Mouse (Mus musculus): ENCODE measurements at regions not wholly inside any gene's neighbourhood (a gene's known extent, or its start where the extent isn't known, plus 50 kb on each side); places are given as distances from the start of the nearest gene placed in this dataset. TPM values are rescaled to one million over a fixed set of nuclear protein-coding genes. Genes with fewer than 3 reads are reported as not detected.

DNA sequence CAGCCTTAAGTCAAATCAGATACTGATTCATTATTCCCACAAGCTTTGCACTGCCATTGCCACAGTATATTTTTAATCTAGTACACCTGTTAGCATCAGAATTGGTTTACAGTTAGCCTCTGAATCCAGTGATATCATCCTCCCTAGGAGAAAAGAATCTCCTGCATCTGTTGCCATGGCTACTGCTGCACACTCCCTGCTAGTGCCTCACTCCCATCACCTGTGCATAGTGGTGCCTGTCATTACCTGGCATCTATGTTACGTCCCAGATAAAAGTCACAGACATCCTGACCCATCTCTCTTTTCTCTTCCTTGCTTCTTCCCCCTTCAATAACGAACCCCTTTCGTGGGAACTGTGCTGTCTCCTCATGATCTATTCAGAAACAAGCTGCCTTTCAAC is 256.4 kb upstream of the Slitrk5 start:
- no peaks in the 10 kb centered on the region for H3K9me3 ChIP-seq (ENCODE audit: low read length)
- TF ChIP-seq CTCF (IDR thresholded peaks at IDR 0.05), result no peak
- H3K36me3 ChIP-seq (ENCODE audit: insufficient read depth, low read length), result no peaks in the 10 kb centered on the region
- H3K27ac ChIP-seq (ENCODE audit: low read depth, low read length), result no peak overlapping the region
- H3K27me3 ChIP-seq (ENCODE audit: insufficient read depth, low read length), result no peaks in the 10 kb centered on the region
- no peak overlapping the region for H3K9ac ChIP-seq (replicated peaks; ENCODE audit: low read length, poor library complexity, severe bottlenecking)
- H3K4me1 ChIP-seq (ENCODE audit: insufficient read depth, low read length), result no peaks in the 10 kb centered on the region
- DNase-seq (ENCODE audit: low spot score) (peak; percentile 9), ATAC-seq (ENCODE audit: low FRiP score) (0 out of 2 replicates have a peak, but pooled peaks have one; percentile 54)
- H3K4me3 ChIP-seq (ENCODE audit: low read depth, low read length), result no peak overlapping the region
- no peak overlapping the region for H3K4me2 ChIP-seq (ENCODE audit: low read depth, low read length, poor library complexity, severe bottlenecking)
- 52% methylated on average over 3 of the region's 3 CpGs for WGBS

DNA sequence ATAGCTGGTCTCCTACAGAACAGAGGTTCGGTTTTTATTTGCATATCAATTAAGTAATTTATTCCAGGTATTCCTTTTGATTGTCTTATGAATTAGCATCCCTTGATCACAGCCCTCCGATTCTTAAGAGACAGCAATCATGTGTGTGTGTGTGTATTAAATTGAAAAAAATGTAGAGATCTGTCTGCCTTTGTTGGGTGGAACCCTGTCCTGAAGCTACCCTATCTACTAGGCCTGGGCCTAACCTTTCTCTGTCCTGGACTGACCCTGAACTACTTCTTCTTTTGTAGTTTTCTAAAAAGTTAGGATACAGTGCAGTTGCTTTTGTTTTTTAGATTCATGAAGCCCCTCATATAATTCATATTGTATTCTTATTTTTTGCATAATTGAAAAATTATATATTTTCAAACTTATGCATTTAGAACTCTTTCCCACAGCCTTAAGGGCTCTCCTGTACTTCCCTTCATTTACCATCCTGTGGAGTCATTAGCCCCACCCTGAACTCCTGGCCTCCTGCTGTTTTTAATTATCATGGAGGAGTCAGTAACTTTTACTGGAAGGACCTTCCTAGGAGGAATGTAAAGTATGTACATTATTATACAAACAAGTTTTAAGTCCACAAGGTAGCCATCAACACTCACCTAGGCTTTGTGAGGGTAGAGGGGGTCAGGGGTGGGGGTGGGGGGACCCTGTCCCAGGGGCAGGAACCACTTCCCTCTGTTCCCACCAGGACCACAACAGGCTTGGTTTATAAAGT is 245.6 kb upstream of the Slitrk5 start:
- DNase-seq (ENCODE audit: low spot score), result no peak
- H3K27me3 ChIP-seq (ENCODE audit: insufficient read depth, low read length), result no peaks in the 10 kb centered on the region
- no peaks in the 10 kb centered on the region for H3K36me3 ChIP-seq (ENCODE audit: insufficient read depth, low read length)
- no peak overlapping the region for H3K4me3 ChIP-seq (ENCODE audit: low read depth, low read length)
- WGBS, result 87% methylated on average over 2 of the region's 2 CpGs
- H3K4me1 ChIP-seq (ENCODE audit: insufficient read depth, low read length), result no peaks in the 10 kb centered on the region
- no peak overlapping the region for H3K27ac ChIP-seq (ENCODE audit: low read depth, low read length)
- H3K9ac ChIP-seq (replicated peaks; ENCODE audit: low read length, poor library complexity, severe bottlenecking), result no peak overlapping the region
- no peak for TF ChIP-seq CTCF (IDR thresholded peaks at IDR 0.05)
- no peaks in the 10 kb centered on the region for H3K9me3 ChIP-seq (ENCODE audit: low read length)
- no peak for ATAC-seq (ENCODE audit: low FRiP score)
- H3K4me2 ChIP-seq (ENCODE audit: low read depth, low read length, poor library complexity, severe bottlenecking), result no peak overlapping the region

Small RNAs in the stretch of these regions (microRNA-seq; reads per million reads assigned to microRNA genes)
- gene Gm22802 (ENCODE audit: borderline number of aligned reads), result not detected

All from midbrain, postnatal 0 days (tissue).